Mouse (Mus musculus) liver, adult 10 weeks (tissue): Measurements from ENCODE around the gene Ryr2. TPM values are rescaled to one million over a fixed set of nuclear protein-coding genes. Genes with fewer than 3 reads are reported as not detected.

Source experiments
- polyA plus RNA-seq: library from polyadenylated mRNA; stranded (reverse); fragments of 350-450 nt; fragmentation: Illumina TruSeq; extraction: RNeasy Lipid Tissue Mini Kit (QIAGEN cat#74804); gene quantifications from one replicate; pipeline ENCODE4 v1.2.3, GENCODE M21; 2014; ENCODE audit warnings: low read depth, low replicate concordance

Gene Ryr2
- not detected for polyA plus RNA-seq

DNA sequence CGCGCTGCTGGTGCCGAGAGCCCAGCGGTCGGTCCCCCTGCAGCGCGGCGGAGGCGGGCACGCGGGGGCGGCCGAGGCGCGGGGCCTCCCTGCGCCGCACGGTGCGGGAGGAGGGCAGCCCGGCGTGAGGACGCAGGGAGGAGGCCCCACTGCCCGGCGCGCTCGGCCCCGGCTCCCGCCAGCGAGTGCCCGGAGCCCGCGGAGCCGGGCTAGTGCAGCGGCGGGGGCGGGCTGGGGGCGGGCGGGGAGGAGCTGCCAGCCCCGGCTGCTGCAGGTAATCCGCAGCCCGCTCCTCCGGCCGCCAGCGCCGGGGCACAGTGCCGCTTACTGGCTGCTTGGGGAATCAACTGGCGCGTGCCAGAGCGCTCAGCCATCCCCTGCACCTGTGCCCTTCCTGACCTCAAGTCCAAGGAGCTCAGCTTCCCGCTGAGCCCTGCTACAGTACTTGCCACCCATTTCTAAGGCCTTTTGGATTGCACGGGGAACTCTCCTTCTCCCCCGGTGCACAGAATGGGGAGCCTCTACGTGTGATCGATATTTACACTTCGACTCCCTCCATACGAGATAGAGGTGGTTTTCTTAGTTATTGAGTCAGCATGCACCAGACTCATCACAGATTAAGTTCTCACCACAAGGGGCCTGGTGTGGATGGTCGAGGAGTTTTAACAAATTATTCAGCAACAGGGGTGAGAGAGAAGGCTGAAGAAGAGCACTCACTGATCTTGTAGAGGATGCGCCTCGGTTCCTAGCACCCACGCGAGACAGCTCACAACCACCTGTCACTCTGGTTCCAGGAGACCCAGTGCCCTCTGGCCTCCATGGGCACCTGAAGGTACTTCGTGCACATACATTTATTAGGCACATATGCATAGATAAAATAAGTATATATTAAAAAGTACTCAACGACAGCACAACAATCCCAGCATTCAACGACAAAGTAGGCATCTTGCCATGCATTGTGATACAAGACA, at the start of gene Ryr2:
Gene Ryr2, minus strand, starts transcription at position 284 of the 971 bp plus-strand sequence.

Other genes with a start within 250 kb of the Ryr2 start
- 4.8 TPM for gene Mtr, start 151.2 kb upstream of the Ryr2 start, polyA plus RNA-seq
- not detected for gene Actn2, start 233.8 kb upstream of the Ryr2 start, polyA plus RNA-seq